Mouse (Mus musculus) mesoderm, embryonic 11.5 days (tissue): ENCODE measurements around the gene Mapkap1.

ENCODE experiments used
- DNase-seq: peaks from one replicate; pipeline ENCODE4 v3.0.0-alpha.2; 2012; ENCODE audit warnings: low read depth, low spot score

The Mapkap1 gene

DNA sequence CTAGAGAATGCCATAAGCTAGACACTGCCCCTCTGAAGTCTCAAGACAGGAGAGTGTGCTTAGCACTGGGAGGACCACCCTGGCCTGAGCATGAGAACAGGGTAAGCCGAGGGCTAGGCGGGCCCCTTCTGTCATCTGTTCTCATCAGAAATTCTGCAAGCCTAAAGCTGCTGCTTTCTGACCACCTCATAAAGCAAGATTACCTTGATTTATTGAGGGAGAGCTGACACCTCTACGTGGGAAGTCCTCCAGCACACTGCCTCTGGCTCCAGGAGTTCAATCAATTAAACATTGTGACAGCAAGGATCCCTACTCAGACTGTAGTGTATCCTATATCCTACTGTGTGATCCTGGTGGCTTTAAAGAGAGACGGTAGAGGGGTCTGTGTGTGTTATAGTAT, 166.5 kb downstream of the Mapkap1 start:
- peak; percentile 73 for DNase-seq

DNA sequence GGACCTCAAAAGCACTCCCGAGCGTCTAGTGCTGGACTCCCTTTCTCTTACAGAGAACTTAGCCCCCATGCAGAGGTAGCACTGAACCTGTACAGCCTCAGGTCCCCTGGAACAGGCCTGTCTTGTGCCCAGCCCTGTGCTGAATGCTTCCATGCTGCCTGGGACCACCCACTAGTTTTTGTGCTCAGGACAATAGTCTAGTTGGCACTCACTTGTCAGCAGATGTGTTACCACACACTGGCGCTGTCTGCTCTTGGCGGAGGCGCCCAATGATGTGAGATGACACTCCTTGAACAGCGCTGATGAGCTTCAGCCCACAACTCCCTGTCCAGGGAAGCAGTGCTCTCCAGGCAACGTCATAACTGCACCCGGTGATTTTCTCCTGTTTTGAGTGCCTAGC, 182.0 kb downstream of the Mapkap1 start:
- no peak for DNase-seq

GRCm38 (mm10) chr2:34591721-34592360, 185.3 kb downstream of the Mapkap1 start:
- DNase-seq, result no peak

- no peak for DNase-seq
Observed at GRCm38 (mm10) chr2:34592361-34592960, 185.9 kb downstream of the Mapkap1 start.

DNA sequence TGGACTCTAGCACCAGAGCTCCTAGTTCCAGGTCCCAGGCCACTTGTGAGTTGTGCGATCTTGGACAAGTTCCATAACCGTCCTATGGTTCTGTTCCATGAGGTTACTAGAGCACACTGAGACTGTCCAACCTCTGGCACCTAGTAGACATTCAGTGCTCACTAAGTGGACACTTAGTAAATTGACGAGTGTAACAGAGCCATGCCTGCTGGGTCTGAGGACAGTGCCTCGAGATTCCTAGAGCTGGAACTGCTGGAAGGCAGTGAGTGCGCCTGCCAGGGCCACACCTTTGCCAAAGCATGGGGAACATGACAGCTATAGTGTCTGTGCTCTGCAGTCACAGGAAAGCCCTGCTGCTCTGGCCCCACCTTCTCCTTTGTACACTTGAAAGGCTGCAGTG, 187.4 kb downstream of the Mapkap1 start:
- DNase-seq, result no peak

DNA sequence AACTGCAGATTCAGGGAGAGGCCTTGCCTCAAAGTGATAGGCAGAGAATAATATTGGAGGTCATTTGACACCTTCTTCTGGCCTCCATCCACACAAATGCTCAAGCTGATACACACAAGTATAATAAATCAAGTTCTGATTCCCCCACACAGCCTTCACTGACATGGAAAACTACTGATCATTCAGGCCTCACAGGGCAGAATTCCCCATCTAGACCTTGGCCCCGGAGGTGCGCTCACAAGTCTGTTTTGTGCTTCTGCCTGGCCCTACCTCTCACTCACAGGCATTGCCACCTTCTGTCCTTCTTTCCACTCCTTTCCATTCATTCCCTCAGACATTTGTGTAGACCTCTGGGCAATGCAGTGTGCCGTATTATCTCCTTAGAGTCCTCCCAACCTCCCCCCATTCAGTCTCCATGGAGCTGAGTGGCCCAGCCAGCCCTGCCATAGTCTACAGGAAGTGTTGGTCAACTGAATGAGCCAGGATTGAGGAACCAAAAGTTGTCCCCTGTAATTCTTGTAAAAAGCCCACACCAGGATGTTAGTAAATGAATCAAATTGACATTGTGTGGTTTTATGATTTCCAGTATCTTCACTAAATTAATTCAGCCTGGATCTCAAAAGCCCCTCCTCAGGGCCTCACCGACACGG, 193.2 kb downstream of the Mapkap1 start:
- DNase-seq, result no peak

DNA sequence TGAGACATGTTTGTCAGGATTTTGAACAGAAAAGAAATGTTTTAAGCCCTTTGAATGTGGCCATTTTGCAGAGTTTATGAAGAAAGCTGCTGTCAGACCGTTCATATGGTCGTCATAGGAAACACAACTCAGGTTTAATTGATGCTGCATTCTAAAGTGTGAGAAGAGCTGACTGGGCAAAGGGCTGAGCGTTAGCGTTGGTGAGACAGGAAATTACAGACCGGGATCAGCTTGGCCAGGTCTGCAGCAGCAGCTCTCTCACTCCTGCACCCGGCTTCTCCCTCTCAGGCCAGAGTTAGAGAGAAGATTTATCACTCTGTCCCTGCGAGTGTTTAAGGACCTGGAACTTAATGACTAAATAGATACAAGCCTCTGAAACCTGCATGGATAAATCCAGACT, 194.2 kb downstream of the Mapkap1 start:
- DNase-seq, result no peak

DNA sequence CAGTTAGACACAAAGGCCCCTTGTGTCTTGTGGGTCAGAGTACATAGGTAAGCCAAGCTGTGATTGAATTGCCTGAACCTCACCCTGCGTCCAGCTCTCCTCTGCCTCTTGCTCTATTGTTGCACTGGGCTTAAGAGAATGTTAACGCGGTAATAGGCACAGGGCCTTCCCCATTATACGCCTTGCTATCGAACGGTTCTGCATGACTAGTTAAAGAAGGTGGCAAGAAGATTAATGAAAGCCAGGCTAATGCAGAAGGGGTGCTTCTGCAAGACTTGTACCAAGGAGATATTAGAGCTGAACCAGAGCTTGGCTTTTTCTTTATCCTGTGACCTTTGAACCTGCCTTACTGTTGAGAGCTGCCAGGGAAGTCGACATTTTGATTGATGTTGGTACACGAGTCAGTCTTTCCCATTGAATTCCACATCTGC, 195.6 kb downstream of the Mapkap1 start:
- peak; percentile 67 for DNase-seq

- DNase-seq, result no peak
Observed at GRCm38 (mm10) chr2:34602896-34603295, 196.3 kb downstream of the Mapkap1 start.

GRCm38 (mm10) chr2:34603653-34604214, 197.2 kb downstream of the Mapkap1 start:
- DNase-seq, result peak; percentile 74

DNA sequence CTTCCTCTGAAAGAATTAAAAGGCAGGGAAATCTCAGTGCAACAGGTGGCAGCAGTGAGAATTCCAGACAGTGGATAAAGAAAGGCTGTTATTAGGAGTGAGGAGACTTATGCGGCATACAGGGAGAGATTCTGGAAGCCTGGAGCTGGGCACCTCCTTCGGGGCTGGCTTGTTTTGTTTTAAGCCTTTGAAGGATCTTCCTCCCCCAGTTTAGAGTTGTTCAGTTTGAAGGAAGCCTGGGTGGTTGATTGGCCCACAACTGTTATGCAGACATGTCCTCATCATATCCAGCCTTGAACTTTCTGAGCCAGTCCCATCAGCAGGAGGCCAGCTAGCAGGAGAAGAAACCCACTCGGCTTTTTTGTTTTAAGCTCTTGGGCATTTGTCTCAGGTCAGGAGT, 198.5 kb downstream of the Mapkap1 start:
- DNase-seq, result no peak

- DNase-seq, result no peak
Observed at GRCm38 (mm10) chr2:34608917-34609316, 202.3 kb downstream of the Mapkap1 start.

DNA sequence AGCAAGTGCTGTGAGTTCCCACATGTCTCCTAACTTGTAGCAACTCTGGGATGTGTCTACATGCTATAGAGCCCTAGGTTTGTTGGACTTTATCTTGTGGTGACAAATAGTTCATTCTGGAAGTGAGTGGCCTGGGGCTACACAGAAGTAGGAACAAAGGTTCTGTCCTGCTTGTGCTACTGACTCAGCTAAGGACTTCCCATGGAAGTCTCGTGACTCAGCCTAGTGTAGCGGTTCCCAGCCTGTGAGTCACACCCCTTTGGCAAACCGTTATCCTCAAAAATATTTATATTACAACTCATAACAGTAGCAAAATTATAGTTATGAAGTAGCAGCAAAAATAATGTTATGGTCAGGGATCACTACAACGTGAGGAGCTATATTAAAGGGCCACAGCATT, 202.9 kb downstream of the Mapkap1 start:
- DNase-seq, result no peak

DNA sequence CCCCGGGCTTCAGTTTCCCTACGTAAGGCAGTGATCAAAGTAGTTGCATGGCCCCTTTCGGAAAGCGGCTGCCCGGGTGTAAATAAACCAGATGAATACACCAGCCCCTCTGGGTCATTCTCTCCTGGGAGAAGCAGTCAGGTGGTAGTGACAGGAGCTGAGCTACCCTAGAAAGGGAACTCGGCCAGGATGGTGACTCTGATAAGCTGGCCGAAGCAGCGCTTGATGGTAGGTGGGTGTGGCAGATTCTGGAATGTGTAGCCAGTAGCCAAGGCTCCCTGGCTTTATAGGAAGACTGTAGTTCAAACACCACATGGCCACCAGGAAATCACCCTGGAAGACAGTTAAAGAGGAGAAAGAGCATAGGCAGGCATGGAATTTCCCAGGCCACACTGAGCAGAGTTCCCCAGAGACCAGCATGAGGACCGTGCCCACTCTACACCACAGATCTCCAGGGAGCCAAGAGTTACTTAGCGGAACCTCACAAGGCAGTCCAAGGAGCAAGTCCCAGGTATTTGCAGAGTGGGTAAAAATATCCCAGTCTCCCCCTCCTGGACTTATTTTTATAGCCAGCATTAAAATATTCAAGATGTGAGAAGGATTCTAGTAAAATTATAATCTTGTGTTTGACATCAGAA, 214.3 kb downstream of the Mapkap1 start:
- no peak for DNase-seq

GRCm38 (mm10) chr2:34621485-34621884, 214.9 kb downstream of the Mapkap1 start:
- no peak for DNase-seq

DNA sequence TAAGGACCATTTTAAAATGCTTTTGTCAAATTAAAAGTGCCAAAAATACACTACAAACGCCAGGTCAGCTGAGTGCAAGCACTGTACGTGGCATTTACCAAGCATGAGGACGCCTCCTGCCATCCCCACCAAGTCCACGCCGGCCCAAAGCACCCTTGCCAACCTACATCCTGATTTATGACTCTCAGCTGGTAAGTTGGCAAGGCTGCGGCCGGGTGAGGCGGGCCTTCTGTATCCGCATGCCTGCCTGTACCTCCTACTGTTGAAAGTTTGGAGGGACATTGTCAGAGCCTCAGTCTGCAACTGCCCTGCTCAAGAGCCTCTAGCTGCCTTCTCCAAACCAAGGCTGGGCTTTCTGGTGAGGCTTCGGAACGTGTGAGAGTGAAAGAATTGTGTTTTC, 215.9 kb downstream of the Mapkap1 start:
- DNase-seq, result no peak

GRCm38 (mm10) chr2:34623181-34623580, 216.6 kb downstream of the Mapkap1 start:
- DNase-seq, result no peak

DNA sequence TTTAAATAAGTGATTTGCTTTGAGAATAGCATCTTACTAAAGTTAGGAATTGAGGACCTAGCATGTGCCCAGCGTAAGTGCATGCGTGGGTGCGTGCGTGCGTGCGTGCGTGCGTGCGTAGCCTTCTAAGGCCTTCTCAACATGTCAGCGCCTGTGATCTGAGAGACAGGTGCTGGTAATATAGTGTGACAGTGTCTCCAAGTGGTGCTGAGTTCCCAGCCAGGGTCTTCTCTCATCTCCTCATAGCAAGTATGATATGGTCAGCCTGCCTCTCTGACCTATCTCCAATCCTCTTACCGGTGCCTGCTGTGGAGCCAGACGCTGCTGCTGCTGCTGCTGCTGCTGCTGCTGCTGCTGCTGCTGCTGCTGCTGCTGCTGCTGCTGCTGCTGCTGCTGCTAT, 217.5 kb downstream of the Mapkap1 start:
- DNase-seq, result no peak

DNA sequence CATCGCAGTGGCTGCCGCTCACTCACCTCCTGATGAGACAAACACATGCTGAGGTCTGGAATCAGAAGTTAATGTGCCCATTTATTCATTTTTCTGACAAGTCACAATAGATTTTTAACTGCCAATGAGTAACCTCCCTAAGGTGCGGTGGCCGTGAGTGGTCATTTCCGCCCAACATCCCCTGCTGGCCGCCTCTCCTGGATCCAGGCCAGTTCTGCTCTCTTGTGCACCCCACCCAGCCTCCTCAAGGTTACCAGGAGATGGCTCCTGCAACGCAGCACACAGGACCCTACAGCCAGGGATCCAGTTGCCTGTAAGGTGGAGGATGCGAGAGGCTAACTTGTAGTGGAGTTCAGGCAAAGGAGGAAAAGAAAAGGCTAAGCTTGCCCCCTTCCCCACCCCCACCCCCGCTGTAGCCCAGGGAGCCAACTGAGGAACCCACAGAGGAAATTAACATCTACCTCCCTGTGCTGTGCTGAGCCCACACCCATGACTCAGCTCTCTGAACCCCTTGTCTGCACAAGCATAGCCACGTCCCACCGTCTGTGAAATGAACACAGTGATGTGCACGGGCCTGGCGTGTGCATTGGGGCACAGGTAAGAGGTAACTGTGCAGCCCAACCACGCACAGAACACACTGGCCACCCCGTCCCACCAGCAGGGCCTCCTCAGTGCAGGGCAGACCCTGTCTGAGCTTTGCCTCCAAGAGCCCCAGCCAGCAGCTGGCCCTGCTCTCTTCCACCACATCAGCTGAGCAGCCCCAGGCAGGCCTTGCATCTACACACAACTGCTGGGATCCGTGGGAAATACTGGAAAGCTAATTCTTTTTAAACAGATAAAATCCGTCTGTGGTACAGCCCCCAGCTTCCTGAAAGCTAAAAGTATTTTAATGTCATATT, 221.0 kb downstream of the Mapkap1 start:
- no peak for DNase-seq

DNA sequence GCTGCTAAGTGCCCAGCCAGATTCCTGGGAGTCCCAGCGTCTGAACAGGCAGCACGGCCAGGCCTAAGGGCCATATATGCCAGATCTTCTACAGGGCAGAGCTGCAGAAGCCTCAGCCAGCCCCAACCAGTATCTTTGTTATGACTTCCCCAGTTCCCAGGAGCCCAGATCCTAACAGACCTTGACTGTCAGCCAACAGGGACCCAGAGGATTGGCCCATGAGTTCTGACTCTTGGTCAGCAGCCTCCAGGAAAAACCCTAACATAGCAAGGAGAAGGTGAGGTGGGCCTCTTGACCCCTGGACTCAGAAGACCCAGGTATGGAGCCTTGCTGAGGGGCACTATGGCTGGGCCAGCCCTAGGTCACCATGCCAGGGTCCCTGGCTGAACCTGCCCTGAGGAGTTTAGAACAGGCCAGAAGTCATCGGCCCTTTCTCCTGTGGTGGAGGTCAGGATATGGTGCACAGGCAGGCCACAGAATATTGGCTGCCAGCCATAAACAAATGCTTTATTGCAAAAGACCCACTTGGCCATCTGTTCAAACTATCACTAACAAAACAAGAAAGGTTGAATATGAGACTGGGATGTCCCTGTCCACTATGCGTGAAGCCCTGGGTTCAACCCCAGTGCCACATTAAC, 222.5 kb downstream of the Mapkap1 start:
- no peak for DNase-seq

- no peak for DNase-seq
Observed at GRCm38 (mm10) chr2:34629758-34630157, 223.2 kb downstream of the Mapkap1 start.
